Mouse (Mus musculus) liver, embryonic 16.5 days (tissue): ENCODE results near the gene Rela. TPM values are rescaled to one million over a fixed set of nuclear protein-coding genes. Genes with fewer than 3 reads are reported as not detected.

Experiments
- ATAC-seq: fragments of 200-750 bp; cut with Nextera tagmentation; 2 replicates; pipeline ENCODE4 v1.8.0; 2017; ENCODE audit warnings: low read depth, mild to moderate bottlenecking, moderate number of reproducible peaks, moderate library complexity
- H3K27ac ChIP-seq: fragments of 300-500 bp; sonication (generic); 2 replicates; pipeline ENCODE4 v1.5.1; 2014; ENCODE audit warnings: mild to moderate bottlenecking, low read length
- H3K27me3 ChIP-seq: fragments of 300-500 bp; sonication (generic); 2 replicates; pipeline ENCODE4 v1.6.1; 2014; ENCODE audit warnings: low read depth, low read length, mixed read lengths; ENCODE audit not compliant: control insufficient read depth, insufficient read depth
- H3K36me3 ChIP-seq: fragments of 300-500 bp; sonication (generic); 2 replicates; pipeline ENCODE4 v1.6.1; 2014; ENCODE audit warnings: mild to moderate bottlenecking; ENCODE audit not compliant: control insufficient read depth, insufficient read depth
- H3K4me1 ChIP-seq: fragments of 300-500 bp; sonication (generic); 2 replicates; pipeline ENCODE4 v1.6.1; 2014; ENCODE audit warnings: low read depth, low read length, mixed read lengths; ENCODE audit not compliant: control insufficient read depth
- H3K4me2 ChIP-seq: fragments of 300-500 bp; sonication (generic); 2 replicates; pipeline ENCODE4 v1.6.1; 2014; ENCODE audit warnings: low read depth, low read length, mixed read lengths
- H3K4me3 ChIP-seq: fragments of 300-500 bp; sonication (generic); 2 replicates; pipeline ENCODE4 v1.5.1; 2014; ENCODE audit warnings: low read depth, mild to moderate bottlenecking, low read length
- H3K9ac ChIP-seq: fragments of 300-500 bp; sonication (generic); 2 replicates; pipeline ENCODE4 v1.6.1; 2014; ENCODE audit warnings: low read depth, low read length
- H3K9me3 ChIP-seq: fragments of 300-500 bp; sonication (generic); replicated peaks from 2 replicates; pipeline ENCODE4 v1.6.1; 2016; ENCODE audit warnings: low read length; ENCODE audit not compliant: control insufficient read depth
- WGBS: fragments of 180-500 bp; shearing (Covaris S2); extraction: QIAGEN DNeasy Blood & Tissue Kit; methylation state at CpG from one replicate; pipeline ENCODE4 v1.1.7; 2014; ENCODE audit not compliant: insufficient replicate concordance; 5-methylcytosine and 5-hydroxymethylcytosine counted together
- polyA plus RNA-seq: library from polyadenylated mRNA; unstranded; fragments of >200 nt; fragmentation: Nextera tagmentation; extraction: Ambion mirVana; gene quantifications from 2 replicates; pipeline ENCODE4 v1.2.1, GENCODE M21; 2015

The Rela gene
- polyA plus RNA-seq, 1 experiment from 2014 or later = 23.6 TPM

GRCm38 (mm10) chr19:5641641-5642040 is 4.4 kb downstream of the Rela start:
- 81% methylated on average over 8 of the region's 8 CpGs for WGBS
- Histone ChIP-seq H3K36me3 (peaks cover 49% of the 10 kb centered on the region), H3K4me3 (no peak overlapping the region), H3K27me3 (no peaks in the 10 kb centered on the region), H3K4me2 (no peak overlapping the region), H3K27ac (no peak overlapping the region), H3K9me3 (no peaks in the 10 kb centered on the region), H3K4me1 (peaks cover 20% of the 10 kb centered on the region), H3K9ac (no peak overlapping the region)
- ATAC-seq = no peak

GRCm38 (mm10) chr19:5645280-5645679 is 8.0 kb downstream of the Rela start:
- no peak overlapping the region for H3K27ac ChIP-seq
- 84% methylated on average over 9 of the region's 9 CpGs for WGBS
- H3K4me2 ChIP-seq = no peak overlapping the region
- ATAC-seq = no peak
- no peak overlapping the region for H3K4me3 ChIP-seq
- peaks cover 48% of the 10 kb centered on the region for H3K36me3 ChIP-seq
- no peaks in the 10 kb centered on the region for H3K27me3 ChIP-seq
- no peak overlapping the region for H3K9ac ChIP-seq
- peaks cover 16% of the 10 kb centered on the region for H3K4me1 ChIP-seq
- H3K9me3 ChIP-seq = no peaks in the 10 kb centered on the region

- peaks cover 44% of the 10 kb centered on the region for H3K36me3 ChIP-seq
- no peak overlapping the region for H3K4me3 ChIP-seq
- H3K4me2 ChIP-seq = no peak overlapping the region
- H3K9ac ChIP-seq = no peak overlapping the region
- peaks cover 22% of the 10 kb centered on the region for H3K4me1 ChIP-seq
- 78% methylated on average over 8 of the region's 8 CpGs for WGBS
- no peak for ATAC-seq
- H3K27ac ChIP-seq = no peak overlapping the region
- H3K27me3 ChIP-seq = no peaks in the 10 kb centered on the region
- H3K9me3 ChIP-seq = no peaks in the 10 kb centered on the region
Observed at GRCm38 (mm10) chr19:5646731-5647330, 9.5 kb downstream of the Rela start.

- 76% methylated on average over 6 of the region's 6 CpGs for WGBS
- peaks cover 43% of the 10 kb centered on the region for H3K36me3 ChIP-seq
- peak overlapping the region; percentile 66; the same call in 1 of the 2 replicates for H3K27ac ChIP-seq
- H3K9ac ChIP-seq = no peak overlapping the region
- peaks cover 27% of the 10 kb centered on the region for H3K4me1 ChIP-seq
- H3K27me3 ChIP-seq = no peaks in the 10 kb centered on the region
- no peak for ATAC-seq
- no peak overlapping the region for H3K4me2 ChIP-seq
- no peaks in the 10 kb centered on the region for H3K9me3 ChIP-seq
- no peak overlapping the region for H3K4me3 ChIP-seq
Observed at GRCm38 (mm10) chr19:5647791-5648190, 10.5 kb downstream of the Rela start.

GRCm38 (mm10) chr19:5648401-5649297 is 11.4 kb downstream of the Rela start:
- WGBS = 9% methylated on average over 26 of the region's 26 CpGs
- Histone ChIP-seq H3K4me2 (peak overlapping the region; percentile 69), H3K36me3 (peaks cover 45% of the 10 kb centered on the region), H3K27ac (peak overlapping the region; percentile 66), H3K9ac (peak overlapping the region; percentile 26; the same call in 1 of the 2 replicates), H3K4me3 (peak overlapping the region; percentile 48), H3K4me1 (peaks cover 27% of the 10 kb centered on the region), H3K9me3 (no peaks in the 10 kb centered on the region), H3K27me3 (no peaks in the 10 kb centered on the region)
- peak; percentile 79 for ATAC-seq

GRCm38 (mm10) chr19:5649298-5649741 is 12.0 kb downstream of the Rela start:
- WGBS = 32% methylated on average over 6 of the region's 6 CpGs
- H3K9me3 ChIP-seq = no peaks in the 10 kb centered on the region
- H3K27me3 ChIP-seq = no peaks in the 10 kb centered on the region
- H3K27ac ChIP-seq = peak overlapping the region; percentile 36
- H3K4me1 ChIP-seq = peaks cover 27% of the 10 kb centered on the region
- H3K4me3 ChIP-seq = no peak overlapping the region; the same call in 1 of the 2 replicates
- peak overlapping the region; percentile 69 for H3K4me2 ChIP-seq
- H3K9ac ChIP-seq = 0 out of 2 replicates have a peak overlapping the region, but pooled peaks have one; percentile 26
- peaks cover 51% of the 10 kb centered on the region for H3K36me3 ChIP-seq
- ATAC-seq = peak; percentile 6; the same call in 1 of the 2 replicates

GRCm38 (mm10) chr19:5651502-5652274 is 14.4 kb downstream of the Rela start:
- Histone ChIP-seq H3K9me3 (no peaks in the 10 kb centered on the region), H3K4me3 (no peak overlapping the region), H3K27ac (no peak overlapping the region), H3K4me2 (no peak overlapping the region), H3K4me1 (peaks cover 27% of the 10 kb centered on the region), H3K36me3 (peaks cover 57% of the 10 kb centered on the region), H3K9ac (no peak overlapping the region), H3K27me3 (no peaks in the 10 kb centered on the region)
- ATAC-seq = peak; percentile 22
- 59% methylated on average over 13 of the region's 13 CpGs for WGBS

GRCm38 (mm10) chr19:5652570-5652969 is 15.3 kb downstream of the Rela start:
- no peaks in the 10 kb centered on the region for H3K27me3 ChIP-seq
- no peak for ATAC-seq
- no peaks in the 10 kb centered on the region for H3K9me3 ChIP-seq
- WGBS = 78% methylated on average over 6 of the region's 6 CpGs
- H3K9ac ChIP-seq = no peak overlapping the region
- H3K4me1 ChIP-seq = peaks cover 27% of the 10 kb centered on the region
- no peak overlapping the region for H3K4me2 ChIP-seq
- H3K27ac ChIP-seq = no peak overlapping the region
- no peak overlapping the region for H3K4me3 ChIP-seq
- peaks cover 55% of the 10 kb centered on the region for H3K36me3 ChIP-seq
